Mouse (Mus musculus): ENCODE measurements around the gene 4921530L21Rik. TPM values are rescaled to one million over a fixed set of nuclear protein-coding genes. Genes with fewer than 3 reads are reported as not detected.

4921530L21Rik gene
- total RNA-seq (2017) = not detected in 2 replicates

DNA sequence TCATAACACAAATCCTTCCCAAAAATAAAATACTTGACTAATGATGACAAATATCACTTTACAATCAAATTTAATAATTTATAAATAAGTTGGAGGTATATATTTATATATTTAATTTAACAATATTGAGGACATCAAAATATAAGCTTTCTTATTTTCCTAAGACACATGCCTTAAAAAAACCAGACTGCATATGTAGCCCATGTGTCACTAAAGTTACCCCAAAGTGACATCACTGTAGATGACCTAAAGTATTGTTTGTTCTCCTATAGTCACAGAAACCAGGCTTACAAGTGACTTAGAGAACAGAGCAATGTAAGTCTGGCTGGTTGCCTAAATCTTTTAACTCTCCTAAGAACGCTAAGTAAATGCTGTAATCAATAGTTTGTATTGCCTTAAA, at the start of gene 4921530L21Rik:
TSS of gene 4921530L21Rik (plus strand) at position 301 of the 400 bp plus-strand sequence.
- ATAC-seq (replicated peaks; ENCODE audit: low read depth, poor library complexity, severe bottlenecking) = no peak

DNA sequence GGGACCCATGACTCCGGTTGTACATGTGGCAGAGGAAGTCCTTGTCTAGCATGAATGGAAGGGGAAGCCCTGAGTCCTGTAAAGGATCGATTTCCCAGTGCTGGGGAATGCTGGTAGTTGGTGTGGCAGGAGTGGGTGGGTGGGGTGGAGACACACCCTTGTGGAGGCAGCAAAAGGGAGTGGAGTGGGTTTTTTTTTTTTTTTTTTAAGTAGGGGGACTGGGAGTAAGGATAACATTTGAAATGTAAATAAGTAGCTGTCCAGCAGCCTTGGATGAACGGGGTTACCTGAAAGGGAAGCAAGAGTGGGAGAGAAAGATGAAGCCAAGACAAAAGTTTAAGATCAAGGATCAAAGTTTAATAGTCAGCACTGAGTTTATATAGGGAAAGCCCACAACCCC, 47.2 kb upstream of the 4921530L21Rik start:
- ATAC-seq (replicated peaks; ENCODE audit: low read depth, poor library complexity, severe bottlenecking) = no peak

DNA sequence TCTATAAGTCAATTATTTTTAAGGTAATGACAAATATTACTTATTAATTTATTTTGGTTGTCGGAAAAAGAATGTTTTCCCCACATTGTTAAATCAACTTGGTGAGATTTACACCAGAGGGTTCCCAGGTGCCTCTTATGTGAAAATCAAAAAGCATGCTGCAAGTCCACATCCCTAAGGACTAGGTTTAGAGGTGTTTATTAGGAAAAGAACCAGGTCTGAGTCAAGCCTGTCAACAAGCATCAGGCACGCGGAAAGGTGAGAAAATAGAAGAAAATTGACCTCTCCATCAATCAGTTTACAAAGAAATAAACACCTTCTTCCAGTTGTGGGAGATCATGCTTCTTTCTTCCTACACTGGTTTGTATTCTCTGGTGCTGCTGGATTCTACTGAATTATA, 18.1 kb upstream of the 4921530L21Rik start:
- no peak for ATAC-seq (replicated peaks; ENCODE audit: low read depth, poor library complexity, severe bottlenecking)

DNA sequence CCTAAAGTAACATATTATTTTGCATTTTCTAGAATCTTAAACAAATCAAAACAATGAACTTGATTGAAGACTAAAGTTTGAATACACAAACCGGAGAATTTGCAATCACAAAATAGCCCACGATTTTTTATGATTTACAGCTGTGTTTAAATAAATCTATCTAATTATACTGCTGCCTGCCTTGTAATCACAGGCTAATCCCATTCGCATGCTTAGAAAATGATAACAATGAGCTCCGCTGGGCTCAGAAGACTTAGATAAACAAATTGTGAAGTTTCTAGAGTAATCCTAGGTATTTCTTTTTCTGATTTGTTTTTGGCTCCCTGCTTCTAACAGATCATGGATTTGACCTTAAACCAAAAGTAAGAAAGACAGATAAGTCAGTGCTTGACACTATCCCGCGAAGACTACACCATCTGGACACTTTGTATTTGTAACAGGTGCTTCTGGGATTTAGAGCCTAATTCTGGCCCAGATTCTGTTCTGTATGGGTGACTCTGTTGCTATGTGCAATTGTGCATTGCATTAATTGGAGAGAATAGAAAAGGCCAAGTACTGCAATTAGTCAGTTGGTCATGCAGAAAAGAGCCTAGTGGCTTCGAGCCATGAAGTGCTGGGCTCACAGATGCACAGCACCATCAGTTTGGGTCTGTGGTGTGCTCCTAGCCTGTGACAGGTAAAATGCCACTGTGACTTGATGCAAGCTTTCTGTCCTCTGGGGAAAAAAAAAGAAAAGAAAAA, 15.2 kb upstream of the 4921530L21Rik start:
- ATAC-seq (replicated peaks; ENCODE audit: low read depth, poor library complexity, severe bottlenecking) = no peak

DNA sequence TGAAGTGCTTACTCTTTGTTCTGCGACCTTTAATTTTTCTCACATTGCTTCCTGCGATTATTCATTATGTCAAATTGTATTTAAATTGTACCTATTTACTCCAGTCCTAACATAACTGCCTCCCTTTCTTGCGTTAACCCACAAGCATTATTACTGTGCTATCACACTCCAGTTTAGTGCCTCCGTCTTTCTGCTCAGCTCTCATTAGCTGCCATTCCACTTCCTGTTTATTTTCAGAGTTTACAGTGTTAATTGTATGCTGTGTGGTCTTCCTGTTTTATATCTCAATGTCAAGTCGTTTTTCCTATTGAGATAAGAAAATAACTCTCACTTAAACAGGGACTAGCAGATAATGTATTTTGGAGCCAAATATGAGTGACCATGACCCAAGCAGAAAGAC, 9.0 kb upstream of the 4921530L21Rik start:
- no peak for ATAC-seq (replicated peaks; ENCODE audit: low read depth, poor library complexity, severe bottlenecking)

DNA sequence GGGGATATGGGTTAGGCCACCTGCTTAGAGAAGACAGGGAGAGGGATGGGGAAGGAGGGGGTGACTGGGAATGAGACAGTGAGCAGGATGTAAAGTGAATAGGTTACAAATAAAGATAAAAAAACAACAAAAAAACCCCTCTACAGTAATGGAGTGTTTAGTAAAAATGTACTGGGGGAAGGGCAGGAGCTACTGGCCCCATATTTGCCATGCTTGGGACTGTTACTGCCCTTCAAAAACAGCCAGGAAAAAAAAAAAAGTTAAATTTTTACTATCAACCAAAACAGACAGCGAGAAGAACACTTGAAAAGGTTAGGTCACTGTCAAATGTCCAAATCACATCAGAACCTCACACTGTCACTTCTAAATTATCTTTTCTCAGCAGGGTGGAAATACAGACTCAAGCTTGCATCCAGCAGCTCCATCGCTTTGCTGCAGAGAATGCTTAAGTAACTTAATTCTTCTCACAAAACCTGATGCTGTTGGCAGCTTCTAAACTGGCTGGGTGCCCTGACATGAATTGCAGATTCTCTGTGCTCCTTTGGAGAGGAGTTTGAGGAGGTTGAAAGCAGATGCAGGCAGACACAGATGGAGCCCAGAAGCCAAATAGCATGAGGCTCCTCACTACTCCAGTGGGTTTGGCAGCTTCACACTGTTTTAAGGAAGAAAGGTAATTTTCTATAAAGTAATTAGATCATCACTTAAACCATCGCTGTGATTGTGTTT, 4.1 kb upstream of the 4921530L21Rik start:
- no peak for ATAC-seq (replicated peaks; ENCODE audit: low read depth, poor library complexity, severe bottlenecking)

DNA sequence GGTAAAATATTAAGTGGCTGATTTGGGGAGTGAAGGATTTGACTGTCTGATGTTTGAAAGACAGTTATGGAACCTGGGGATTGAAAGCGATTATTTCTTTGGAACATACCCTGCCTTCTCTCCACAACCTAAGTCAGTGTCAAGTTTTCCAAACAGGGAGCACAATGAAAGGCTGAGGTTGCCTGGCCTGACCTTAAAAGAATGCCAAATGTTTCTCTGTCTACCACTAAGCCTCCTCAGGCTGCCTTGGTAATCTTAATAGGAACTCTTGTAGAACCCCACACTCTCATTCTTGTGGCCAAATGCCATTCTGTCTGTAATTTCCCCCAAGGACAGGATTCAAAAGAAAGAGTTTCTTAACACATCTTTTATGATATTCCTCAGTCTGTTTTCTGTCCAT, 3.5 kb upstream of the 4921530L21Rik start:
- ATAC-seq (replicated peaks; ENCODE audit: low read depth, poor library complexity, severe bottlenecking) = no peak

DNA sequence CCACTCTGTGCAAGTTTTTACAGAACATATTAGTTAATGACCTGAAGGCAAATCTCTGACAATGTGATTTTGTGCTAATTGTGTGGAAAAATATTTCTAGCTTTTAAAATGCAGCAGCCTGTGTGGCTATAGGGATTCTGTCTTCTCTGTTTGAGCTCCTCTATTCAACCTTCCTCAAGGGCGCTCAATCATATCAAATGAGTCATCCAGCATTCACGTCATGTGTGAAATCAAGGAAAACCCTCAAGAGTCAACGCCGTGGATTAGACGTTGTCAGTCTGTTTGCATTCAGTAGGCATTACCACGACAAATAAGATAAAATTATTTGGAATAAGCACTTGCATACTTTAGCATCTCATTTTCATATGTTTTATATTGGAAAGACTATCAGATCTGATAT, 18.4 kb downstream of the 4921530L21Rik start:
- no peak for ATAC-seq (replicated peaks; ENCODE audit: low read depth, poor library complexity, severe bottlenecking)

DNA sequence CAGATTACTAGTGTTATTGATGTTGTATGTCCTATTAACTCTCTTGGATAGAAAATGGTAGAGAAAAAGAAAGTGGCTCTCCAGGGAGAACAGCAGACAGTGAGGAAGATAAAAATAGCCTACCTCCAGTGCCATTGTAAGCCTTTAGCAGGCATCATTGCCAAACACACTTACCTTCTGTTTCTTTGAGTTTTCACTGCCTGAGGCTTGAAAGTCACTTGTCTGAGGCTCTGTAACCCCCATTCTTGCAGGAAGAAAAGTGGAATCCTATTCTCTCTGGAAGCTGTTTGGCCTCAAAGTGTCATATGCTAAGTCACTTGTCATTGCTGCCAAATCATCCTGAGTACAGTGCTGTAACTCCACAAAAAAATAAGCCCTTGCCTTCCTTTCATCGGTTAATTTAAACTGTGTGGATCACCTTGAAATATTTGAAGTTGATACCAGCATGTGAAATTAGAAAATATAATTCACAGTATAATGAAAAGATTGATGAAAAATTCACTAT, 23.6 kb downstream of the 4921530L21Rik start:
- no peak for ATAC-seq (replicated peaks; ENCODE audit: low read depth, poor library complexity, severe bottlenecking)

DNA sequence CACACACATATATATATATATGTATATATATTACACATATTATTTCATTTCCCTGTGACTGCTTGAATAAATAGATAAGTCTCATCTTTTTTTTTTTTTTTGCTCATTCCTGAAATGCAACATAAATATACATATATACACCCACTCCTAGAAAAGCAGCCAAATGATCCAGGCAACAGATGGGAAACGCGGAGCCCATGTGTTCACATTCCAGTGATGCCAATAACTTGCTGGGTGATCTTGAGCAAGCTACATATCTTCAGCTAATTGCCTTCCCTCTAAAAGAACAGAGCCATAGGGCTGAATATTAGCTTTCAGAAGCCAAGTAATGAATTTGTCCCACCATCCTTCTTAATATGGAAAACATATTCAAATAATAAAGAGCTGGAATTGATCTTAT, 32.2 kb downstream of the 4921530L21Rik start:
- ATAC-seq (replicated peaks; ENCODE audit: low read depth, poor library complexity, severe bottlenecking) = no peak

DNA sequence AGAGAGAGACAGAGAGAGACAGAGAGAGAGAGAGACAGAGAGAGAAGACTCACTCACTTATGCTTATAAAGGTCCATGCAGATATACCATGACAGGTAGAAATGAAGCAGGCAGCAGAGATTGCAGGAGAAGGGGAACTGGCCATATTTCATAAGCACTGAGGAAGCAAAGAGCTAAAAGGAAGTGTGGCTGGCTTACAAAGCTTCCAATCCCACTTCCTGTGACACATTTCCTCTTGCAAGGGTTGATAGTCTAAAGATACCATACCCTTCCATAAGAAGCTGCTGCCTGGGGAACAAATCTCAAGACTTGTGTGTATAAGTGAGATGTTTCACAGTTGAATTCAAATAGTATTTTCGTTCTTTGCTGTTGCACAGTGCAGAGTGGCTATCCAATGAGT, 45.7 kb downstream of the 4921530L21Rik start:
- peak; percentile 91 for ATAC-seq (replicated peaks; ENCODE audit: low read depth, poor library complexity, severe bottlenecking)

DNA sequence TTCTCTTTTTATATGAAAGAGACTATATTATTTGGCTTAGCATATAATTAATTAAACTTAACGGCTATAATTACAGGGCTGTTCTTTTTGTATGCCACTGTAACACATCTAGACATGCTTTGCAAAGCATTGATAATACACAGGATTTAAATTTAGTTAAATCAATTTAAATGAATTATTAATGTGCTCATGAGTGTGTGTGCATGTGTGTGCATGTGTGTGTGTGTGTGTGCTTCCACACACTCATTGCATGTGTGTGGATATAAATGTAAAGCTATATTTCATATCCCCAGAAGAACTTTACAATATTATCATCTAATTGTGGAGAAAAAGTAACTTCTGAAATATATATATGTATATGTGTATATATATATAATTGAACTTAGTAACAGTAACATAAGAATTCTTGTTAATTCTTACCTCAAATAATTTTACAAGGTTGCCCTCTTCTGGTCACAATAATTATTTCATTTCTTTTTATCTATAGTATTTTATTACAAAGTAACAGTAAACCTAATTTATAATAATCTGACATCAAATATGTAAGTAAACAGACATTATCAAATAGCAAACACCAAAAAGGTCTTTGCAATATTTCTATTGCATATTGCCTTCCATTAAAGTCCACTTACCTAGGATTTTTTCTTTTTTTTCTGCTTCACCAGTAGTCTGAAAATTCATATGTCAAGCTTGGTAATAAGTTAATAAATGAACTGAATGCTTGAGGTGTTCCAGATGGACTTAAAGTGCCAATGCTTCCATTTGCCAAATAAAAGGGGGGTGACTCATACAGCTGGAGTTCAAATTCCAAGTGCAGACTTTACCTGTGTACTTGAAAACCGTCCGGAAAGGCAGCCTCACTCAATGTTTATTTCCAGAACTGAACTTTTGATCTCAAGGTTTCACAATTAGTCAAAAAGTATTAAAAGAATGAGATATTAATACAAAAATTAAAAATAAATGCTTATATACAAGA, 47.0 kb downstream of the 4921530L21Rik start:
- 0 out of 2 replicates have a peak, but pooled peaks have one; percentile 47 for ATAC-seq (replicated peaks; ENCODE audit: low read depth, poor library complexity, severe bottlenecking)
